Mouse (Mus musculus) heart, embryonic 14.5 days (tissue): ENCODE data around the gene Fam3c. TPM values are rescaled to one million over a fixed set of nuclear protein-coding genes. Genes with fewer than 3 reads are reported as not detected.
A peak's percentile ranks its signal among the peaks of the same experiment; 100 is the strongest.

ENCODE experiments used
- ATAC-seq: fragments of 200-750 bp; cut with Nextera tagmentation; 2 replicates; pipeline ENCODE4 v1.8.0; 2017; ENCODE audit warnings: low read depth, moderate TSS enrichment; ENCODE audit not compliant: insufficient number of reproducible peaks, insufficient read depth, low FRiP score
- H3K27ac ChIP-seq, 2 experiments: fragments of 200-500 bp in 1 of 2; fragments of 300-500 bp in 1 of 2; sonication (generic) in 1 of 2; replicated peaks in 1 of 2; 2 replicates each; pipeline ENCODE4 v1.5.1; 2012 to 2014; ENCODE audit warnings: low read depth in 2 of 2, low read length in 2 of 2, control low read depth in 1 of 2, mild to moderate bottlenecking in 1 of 2, mixed read lengths in 1 of 2; ENCODE audit not compliant: control insufficient read depth in 1 of 2, insufficient read depth in 1 of 2
- H3K27me3 ChIP-seq: fragments of 300-500 bp; sonication (generic); 2 replicates; pipeline ENCODE4 v1.6.1; 2014; ENCODE audit warnings: mild to moderate bottlenecking, low read length, control low read depth; ENCODE audit not compliant: control insufficient read depth, insufficient read depth
- H3K36me3 ChIP-seq: fragments of 300-500 bp; sonication (generic); 2 replicates; pipeline ENCODE4 v1.6.1; 2014; ENCODE audit warnings: mild to moderate bottlenecking, control low read depth, low read length, mixed read lengths; ENCODE audit not compliant: control insufficient read depth, insufficient read depth
- H3K4me1 ChIP-seq, 2 experiments: fragments of 200-500 bp in 1 of 2; fragments of 300-500 bp in 1 of 2; sonication (generic) in 1 of 2; 2 replicates each; pipeline ENCODE4 v1.6.1; 2012 to 2014; ENCODE audit warnings: low read length in 2 of 2, control low read depth in 1 of 2, mixed read lengths in 1 of 2; ENCODE audit not compliant: control insufficient read depth in 2 of 2, insufficient read depth in 2 of 2
- H3K4me2 ChIP-seq: fragments of 300-500 bp; sonication (generic); 2 replicates; pipeline ENCODE4 v1.6.1; 2014; ENCODE audit warnings: mild to moderate bottlenecking, low read length
- H3K4me3 ChIP-seq, 2 experiments: fragments of 200-500 bp in 1 of 2; fragments of 300-500 bp in 1 of 2; sonication (generic) in 1 of 2; 2 replicates each; pipeline ENCODE4 v1.5.1; 2012 to 2014; ENCODE audit warnings: low read length in 2 of 2, mild to moderate bottlenecking in 2 of 2, control low read depth in 1 of 2, low read depth in 1 of 2, moderate library complexity in 1 of 2; ENCODE audit not compliant: control insufficient read depth in 1 of 2, insufficient read depth in 1 of 2
- H3K9ac ChIP-seq: fragments of 300-500 bp; sonication (generic); 2 replicates; pipeline ENCODE4 v1.6.1; 2014; ENCODE audit warnings: mild to moderate bottlenecking, low read length
- H3K9me3 ChIP-seq: fragments of 300-500 bp; sonication (generic); 2 replicates; pipeline ENCODE4 v1.6.1; 2016; ENCODE audit warnings: low read length, control low read depth; ENCODE audit not compliant: control insufficient read depth
- whole genome bisulfite sequencing: fragments of 180-500 bp; shearing (Covaris S2); extraction: QIAGEN DNeasy Blood & Tissue Kit; methylation state at CpG from one replicate; pipeline ENCODE4 v1.1.7; 2014; 5-methylcytosine and 5-hydroxymethylcytosine counted together
- polyA plus RNA-seq: library from polyadenylated mRNA; unstranded; fragments of >200 nt; fragmentation: Nextera tagmentation; extraction: Ambion mirVana; gene quantifications from 2 replicates; pipeline ENCODE4 v1.2.1, GENCODE M21; 2014

Gene Fam3c
- polyA plus RNA-seq, 1 experiment from 2014 or later: 49.6 TPM

DNA sequence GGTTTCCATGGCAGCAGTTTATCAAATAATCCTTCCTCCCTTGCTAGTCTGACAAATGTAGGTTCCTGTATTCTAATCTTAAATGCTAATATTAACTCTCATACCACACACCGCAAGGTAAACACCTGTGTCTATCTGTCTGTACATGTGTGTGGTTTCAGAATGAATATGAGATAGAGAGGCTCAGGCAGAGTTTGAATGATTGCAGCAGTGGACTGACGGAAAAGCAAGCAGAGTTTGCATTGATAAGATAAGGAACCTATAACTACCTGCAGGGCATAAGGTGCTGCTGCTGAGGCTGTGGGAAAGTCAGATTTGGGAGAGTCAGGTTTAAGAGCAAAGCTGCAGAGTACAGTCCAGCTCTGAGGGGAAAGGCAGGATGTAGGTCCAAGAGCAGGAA is 10.9 kb upstream of the Fam3c start:
- 53% methylated on average over 2 of the region's 2 CpGs for WGBS
- no peaks in the 10 kb centered on the region for H3K27me3 ChIP-seq
- H3K9me3 ChIP-seq: no peaks in the 10 kb centered on the region
- H3K4me2 ChIP-seq: no peak overlapping the region
- H3K9ac ChIP-seq: no peak overlapping the region
- H3K4me1 ChIP-seq: no peaks in the 10 kb centered on the region; a peak in 1 of 4 replicates
- no peak overlapping the region for H3K27ac ChIP-seq
- no peak for ATAC-seq
- no peaks in the 10 kb centered on the region for H3K36me3 ChIP-seq
- no peak overlapping the region for H3K4me3 ChIP-seq

DNA sequence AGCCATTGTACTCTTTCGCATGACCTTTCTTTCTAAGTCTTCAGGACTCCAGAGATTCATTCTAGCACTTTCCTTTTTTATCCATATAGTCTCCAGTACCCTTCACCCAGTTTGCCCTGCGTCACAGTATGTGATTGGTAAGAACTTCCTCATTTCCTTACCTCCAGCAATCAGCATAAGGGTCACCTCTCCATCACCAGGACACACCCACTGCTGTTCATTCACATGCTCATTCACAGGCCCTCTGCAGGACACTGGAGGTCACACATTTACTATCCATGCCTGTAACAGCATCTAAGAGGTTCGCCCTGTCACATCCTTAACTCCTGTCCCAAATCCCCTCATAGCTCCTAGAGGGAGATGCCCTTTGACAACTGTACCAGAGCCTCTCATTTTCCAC is 7.5 kb upstream of the Fam3c start:
- Histone ChIP-seq H3K4me2 (no peak overlapping the region), H3K4me3 (no peak overlapping the region), H3K4me1 (no peaks in the 10 kb centered on the region; a peak in 1 of 4 replicates), H3K9me3 (no peaks in the 10 kb centered on the region), H3K36me3 (no peaks in the 10 kb centered on the region), H3K9ac (no peak overlapping the region), H3K27ac (no peak overlapping the region), H3K27me3 (no peaks in the 10 kb centered on the region)
- no peak for ATAC-seq
- WGBS: 75% methylated on average over 3 of the region's 3 CpGs

DNA sequence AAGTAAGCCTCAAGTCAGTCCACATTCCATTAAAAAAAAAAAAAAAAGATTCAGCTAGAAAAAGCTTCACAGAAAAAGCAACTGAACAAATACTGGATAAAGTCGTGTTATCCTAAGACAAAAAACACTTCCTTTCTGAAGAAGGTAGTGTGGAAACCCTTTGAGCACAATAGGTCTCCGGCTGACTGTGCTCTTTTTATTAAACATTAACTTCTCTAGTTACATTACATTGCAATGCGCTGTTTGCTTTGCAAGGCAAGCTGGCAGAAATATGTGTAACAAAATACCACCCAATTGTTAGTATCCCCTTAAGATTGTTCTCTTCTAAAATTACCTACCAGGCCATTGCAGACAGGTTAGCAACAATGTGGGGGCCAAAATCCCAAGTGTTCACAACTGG is 5.9 kb upstream of the Fam3c start:
- no peak overlapping the region for H3K4me3 ChIP-seq
- H3K27ac ChIP-seq: no peak overlapping the region
- H3K27me3 ChIP-seq: no peaks in the 10 kb centered on the region
- no peaks in the 10 kb centered on the region for H3K36me3 ChIP-seq
- H3K4me1 ChIP-seq: no peaks in the 10 kb centered on the region
- no peak overlapping the region for H3K9ac ChIP-seq
- 65% methylated on average over 3 of the region's 3 CpGs for WGBS
- no peaks in the 10 kb centered on the region for H3K9me3 ChIP-seq
- no peak overlapping the region for H3K4me2 ChIP-seq
- ATAC-seq: no peak

DNA sequence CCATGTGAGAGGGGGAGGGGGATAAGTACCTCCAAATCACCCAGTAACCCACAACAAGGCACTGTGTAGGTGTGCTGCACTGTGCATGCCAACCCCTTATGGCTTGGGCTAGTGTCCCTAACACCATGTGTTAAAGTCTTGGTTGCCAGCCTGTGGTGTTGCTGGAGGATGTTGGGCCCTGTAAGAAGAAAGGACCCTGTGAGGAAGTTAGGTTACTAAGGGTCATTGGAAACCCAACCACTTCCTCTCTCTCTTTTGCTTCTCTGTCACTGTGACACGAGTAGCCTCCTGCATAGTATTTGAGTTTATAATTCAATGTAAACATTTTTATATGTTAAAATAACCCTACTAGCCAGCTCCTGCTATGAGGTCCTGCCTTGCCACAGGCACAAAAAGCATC is 3.0 kb upstream of the Fam3c start:
- H3K36me3 ChIP-seq: no peaks in the 10 kb centered on the region
- WGBS: 48% methylated on average over 1 of the region's 1 CpGs
- no peak for ATAC-seq
- no peak overlapping the region for H3K4me2 ChIP-seq
- H3K4me3 ChIP-seq: no peak overlapping the region
- no peak overlapping the region for H3K27ac ChIP-seq
- H3K4me1 ChIP-seq: peaks cover 0 to 6% of the 10 kb centered on the region in 2 experiments; a peak in 1 of 4 replicates
- H3K27me3 ChIP-seq: no peaks in the 10 kb centered on the region
- no peak overlapping the region for H3K9ac ChIP-seq
- no peaks in the 10 kb centered on the region for H3K9me3 ChIP-seq

DNA sequence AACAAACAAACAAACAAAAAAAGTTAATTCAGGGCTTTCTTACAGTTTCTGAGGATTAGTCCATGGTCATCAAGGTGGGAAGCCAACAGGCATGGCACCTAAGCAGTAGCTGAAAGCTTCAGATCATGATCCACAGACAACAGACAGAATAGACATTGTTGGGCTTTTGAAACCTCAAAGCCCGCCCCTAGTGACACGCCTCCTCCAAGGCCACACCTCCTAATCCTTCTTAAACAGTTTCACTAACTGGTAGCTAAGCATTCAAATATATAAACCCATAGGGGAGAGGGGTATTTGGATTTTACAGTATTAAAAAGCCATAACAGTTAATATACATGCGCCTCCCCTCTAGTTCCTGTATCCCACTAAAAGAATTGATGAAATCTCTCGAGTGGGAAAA is 1.3 kb upstream of the Fam3c start:
- WGBS: 91% methylated on average over 4 of the region's 4 CpGs
- Histone ChIP-seq H3K36me3 (no peaks in the 10 kb centered on the region), H3K27me3 (no peaks in the 10 kb centered on the region), H3K9me3 (no peaks in the 10 kb centered on the region), H3K27ac (no peak overlapping the region), H3K4me3 (no peak overlapping the region), H3K4me2 (no peak overlapping the region), H3K9ac (no peak overlapping the region), H3K4me1 (peaks cover 0 to 7% of the 10 kb centered on the region in 2 experiments; a peak in 1 of 4 replicates)
- no peak for ATAC-seq

DNA sequence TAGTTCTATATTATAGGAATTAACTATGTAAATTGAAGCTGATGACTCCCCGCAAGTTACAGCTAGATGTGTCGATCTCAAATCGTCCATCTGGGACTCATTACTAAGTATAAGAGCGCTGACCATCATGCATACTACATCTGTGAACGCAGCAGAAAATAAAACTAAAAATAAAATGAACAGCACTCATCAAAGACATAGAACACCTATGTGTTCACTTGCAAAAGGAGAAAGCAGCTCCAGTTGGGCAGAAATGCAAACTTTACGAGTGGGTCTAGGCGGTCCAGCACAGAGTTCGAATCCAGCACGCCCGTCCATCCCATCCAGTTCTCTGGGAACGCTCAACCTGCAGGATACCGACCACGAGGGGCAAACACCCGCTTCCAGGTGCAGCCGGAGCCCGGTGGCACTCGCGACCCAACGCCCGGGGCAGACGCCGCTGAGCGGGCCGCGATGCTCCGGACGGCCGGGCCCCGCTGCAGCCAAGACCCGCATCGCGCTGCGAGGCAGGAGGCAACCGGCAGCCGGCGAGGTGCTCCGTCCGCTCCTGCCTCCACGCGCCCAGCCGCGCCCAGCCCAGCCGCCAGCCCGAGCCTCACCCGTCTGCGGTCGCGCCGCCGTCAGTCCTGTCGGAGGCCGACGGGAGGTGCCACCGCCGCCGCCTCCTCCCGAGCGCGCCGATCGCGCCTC is 502 bp downstream of the Fam3c start:
- H3K4me3 ChIP-seq: peak overlapping the region; percentile 76 to 85
- ATAC-seq: peak; percentile 76; the same call in 1 of the 2 replicates
- WGBS: 2% methylated on average over 61 of the region's 62 CpGs
- H3K4me1 ChIP-seq: peaks cover 0 to 7% of the 10 kb centered on the region in 2 experiments; a peak in 2 of 4 replicates
- H3K9ac ChIP-seq: peak overlapping the region; percentile 92
- H3K27me3 ChIP-seq: no peaks in the 10 kb centered on the region
- peak overlapping the region; percentile 74 for H3K4me2 ChIP-seq
- no peaks in the 10 kb centered on the region for H3K9me3 ChIP-seq
- H3K27ac ChIP-seq: peak overlapping the region; percentile 66
- no peaks in the 10 kb centered on the region for H3K36me3 ChIP-seq

DNA sequence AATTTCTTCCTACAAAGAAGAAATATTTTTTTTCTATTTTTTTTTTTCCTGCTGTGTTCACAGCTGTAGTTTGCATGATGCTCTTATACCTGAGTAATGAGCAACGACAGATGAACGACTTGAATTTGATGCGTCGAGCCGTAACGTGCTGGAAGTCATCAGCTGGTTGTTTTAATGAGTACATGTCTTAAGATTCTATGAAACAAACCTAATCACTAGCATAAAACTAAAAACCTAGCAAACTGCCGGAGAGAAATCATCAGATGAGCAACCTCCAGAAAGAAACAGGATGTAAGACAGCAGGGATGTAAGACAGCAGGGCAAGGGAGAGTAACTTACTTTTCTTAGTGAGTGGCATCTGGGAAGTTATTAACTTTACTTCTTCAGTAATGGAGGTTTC is 1.4 kb downstream of the Fam3c start:
- H3K27me3 ChIP-seq: no peaks in the 10 kb centered on the region
- peak overlapping the region; percentile 74 for H3K4me2 ChIP-seq
- no peak overlapping the region for H3K27ac ChIP-seq
- no peaks in the 10 kb centered on the region for H3K36me3 ChIP-seq
- H3K4me3 ChIP-seq: no peak overlapping the region
- no peak overlapping the region for H3K9ac ChIP-seq
- WGBS: 86% methylated on average over 7 of the region's 7 CpGs
- no peaks in the 10 kb centered on the region for H3K9me3 ChIP-seq
- H3K4me1 ChIP-seq: peaks cover 2 to 13% of the 10 kb centered on the region in 2 experiments; a peak in 2 of 4 replicates
- ATAC-seq: no peak

DNA sequence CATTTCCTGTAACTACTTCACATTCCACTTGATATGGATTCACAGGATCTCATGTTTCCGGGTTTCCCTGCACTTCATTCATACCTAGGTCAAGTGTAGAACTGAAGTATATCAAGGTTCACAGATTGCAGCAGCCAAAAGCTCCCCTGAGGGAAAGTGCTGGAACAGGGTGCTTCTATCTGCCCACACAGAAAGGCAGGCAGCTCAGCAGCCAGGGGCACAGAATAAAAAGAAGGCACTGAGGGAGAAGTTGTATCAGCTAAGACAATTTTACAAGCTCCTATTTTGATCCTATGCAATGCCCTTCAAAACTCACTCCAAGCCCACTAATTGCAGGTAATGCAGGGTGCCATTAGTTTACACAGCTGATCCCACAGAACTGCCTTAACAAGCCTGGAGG is 2.0 kb downstream of the Fam3c start:
- no peak overlapping the region for H3K9ac ChIP-seq
- no peaks in the 10 kb centered on the region for H3K9me3 ChIP-seq
- H3K27me3 ChIP-seq: no peaks in the 10 kb centered on the region
- no peak for ATAC-seq
- no peak overlapping the region for H3K4me3 ChIP-seq
- H3K36me3 ChIP-seq: no peaks in the 10 kb centered on the region
- no peak overlapping the region for H3K4me2 ChIP-seq
- H3K27ac ChIP-seq: no peak overlapping the region
- 40% methylated on average over 1 of the region's 1 CpGs for WGBS
- peaks cover 2 to 17% of the 10 kb centered on the region in 2 experiments; a peak in 2 of 4 replicates for H3K4me1 ChIP-seq
